Mouse (Mus musculus) cortical plate, adult 2 months (tissue): ENCODE data around the gene Usp50.

ENCODE experiments used
- CTCF ChIP-seq: fragments of 200-500 bp; IDR thresholded peaks from 2 replicates; pipeline ENCODE4 v1.5.1; 2011; ENCODE audit warnings: mild to moderate bottlenecking, control low read depth, low read length; ENCODE audit not compliant: insufficient read depth; ENCODE audit errors: extremely low read depth
- POLR2A ChIP-seq: fragments of 200-500 bp; IDR thresholded peaks from 2 replicates; pipeline ENCODE4 v1.6.1; 2011; ENCODE audit warnings: mild to moderate bottlenecking, low read length, control low read depth; ENCODE audit not compliant: insufficient read depth; ENCODE audit errors: extremely low read depth

- TF ChIP-seq POLR2A (no peak), CTCF (no peak)
These were observed 17.2 kb downstream of the Usp50 start for GRCm38 (mm10) chr2:126765867-126766582.
